Mouse (Mus musculus): ENCODE measurements around the gene Rab40c. TPM values are rescaled to one million over a fixed set of nuclear protein-coding genes. Genes with fewer than 3 reads are reported as not detected.

Rab40c gene
- total RNA-seq (2014; rRNA removed): 30.9 and 31.4 TPM in 2 replicates
- polyA plus RNA-seq (2015; fragmentation: Nextera tagmentation; extraction: Ambion mirVana): 40.3 and 46.1 TPM in 2 replicates

- H3K4me3 ChIP-seq (ENCODE audit: low read depth, low read length): peak within 1 kb of the TSS; percentile 88
- H3K9ac ChIP-seq: peak within 1 kb of the TSS; percentile 81
- peaks cover 18% of the 10 kb centered on the region; the same call in 1 of the 2 replicates for H3K4me1 ChIP-seq (ENCODE audit: insufficient read depth)
- DNase-seq (peak; percentile 43), ATAC-seq (peak; percentile 82)
- H3K27me3 ChIP-seq (ENCODE audit: insufficient read depth, low read length): no peaks in the 10 kb centered on the region
- 0 out of 2 replicates have a peak, but pooled peaks have one; percentile 1 for TF ChIP-seq CTCF (IDR thresholded peaks at IDR 0.05; ENCODE audit: low read depth)
- peak within 1 kb of the TSS; percentile 81 for H3K4me2 ChIP-seq (ENCODE audit: low read depth)
- 0 out of 2 replicates have a peak, but pooled peaks cover 3% of the 10 kb centered on the region for H3K36me3 ChIP-seq (ENCODE audit: insufficient read depth)
- peak within 1 kb of the TSS; percentile 92 for H3K27ac ChIP-seq (ENCODE audit: low read depth, low read length)
- WGBS: 3% methylated on average over 53 of the region's 78 CpGs
- no peaks in the 10 kb centered on the region for H3K9me3 ChIP-seq (ENCODE audit: low read length)
Measured at GRCm38 (mm10) chr17:25919144-25919785, at the start of gene Rab40c. Rab40c (minus strand) TSS chr17:25919727.

GRCm38 (mm10) chr17:25968176-25968575 is 48.6 kb upstream of the Rab40c start:
- H3K9ac ChIP-seq: no peak overlapping the region
- H3K9me3 ChIP-seq (ENCODE audit: low read length): no peaks in the 10 kb centered on the region
- H3K4me1 ChIP-seq (ENCODE audit: insufficient read depth): no peaks in the 10 kb centered on the region
- H3K27ac ChIP-seq (ENCODE audit: low read depth, low read length): no peak overlapping the region
- H3K4me2 ChIP-seq (ENCODE audit: low read depth): no peak overlapping the region
- H3K4me3 ChIP-seq (ENCODE audit: low read depth, low read length): no peak overlapping the region
- DNase-seq (no peak), ATAC-seq (no peak)
- WGBS: 86% methylated on average over 1 of the region's 1 CpGs
- peaks cover 13% of the 10 kb centered on the region for H3K36me3 ChIP-seq (ENCODE audit: insufficient read depth)
- H3K27me3 ChIP-seq (ENCODE audit: insufficient read depth, low read length): no peaks in the 10 kb centered on the region
- no peak for TF ChIP-seq CTCF (IDR thresholded peaks at IDR 0.05; ENCODE audit: low read depth)

GRCm38 (mm10) chr17:25967652-25968051 is 48.1 kb upstream of the Rab40c start:
- no peak for DNase-seq
- Histone ChIP-seq H3K27ac (ENCODE audit: low read depth, low read length) (no peak overlapping the region), H3K4me1 (ENCODE audit: insufficient read depth) (no peaks in the 10 kb centered on the region), H3K27me3 (ENCODE audit: insufficient read depth, low read length) (no peaks in the 10 kb centered on the region), H3K4me2 (ENCODE audit: low read depth) (no peak overlapping the region), H3K36me3 (ENCODE audit: insufficient read depth) (peaks cover 18% of the 10 kb centered on the region), H3K4me3 (ENCODE audit: low read depth, low read length) (no peak overlapping the region), H3K9me3 (ENCODE audit: low read length) (no peaks in the 10 kb centered on the region), H3K9ac (no peak overlapping the region)
- no peak for TF ChIP-seq CTCF (IDR thresholded peaks at IDR 0.05; ENCODE audit: low read depth)
- WGBS: 54% methylated on average over 3 of the region's 3 CpGs
- no peak for ATAC-seq

GRCm38 (mm10) chr17:25964271-25964670 is 44.7 kb upstream of the Rab40c start:
- Histone ChIP-seq H3K4me1 (ENCODE audit: insufficient read depth) (no peaks in the 10 kb centered on the region), H3K27ac (ENCODE audit: low read depth, low read length) (no peak overlapping the region), H3K9ac (no peak overlapping the region), H3K36me3 (ENCODE audit: insufficient read depth) (peaks cover 29% of the 10 kb centered on the region), H3K4me2 (ENCODE audit: low read depth) (no peak overlapping the region), H3K4me3 (ENCODE audit: low read depth, low read length) (no peak overlapping the region), H3K9me3 (ENCODE audit: low read length) (no peaks in the 10 kb centered on the region), H3K27me3 (ENCODE audit: insufficient read depth, low read length) (no peaks in the 10 kb centered on the region)
- ATAC-seq: no peak
- WGBS: 86% methylated on average over 7 of the region's 7 CpGs
- TF ChIP-seq CTCF (IDR thresholded peaks at IDR 0.05; ENCODE audit: low read depth): no peak
- DNase-seq: no peak

GRCm38 (mm10) chr17:25962413-25962905 is 42.9 kb upstream of the Rab40c start:
- no peak for TF ChIP-seq CTCF (IDR thresholded peaks at IDR 0.05; ENCODE audit: low read depth)
- no peaks in the 10 kb centered on the region for H3K27me3 ChIP-seq (ENCODE audit: insufficient read depth, low read length)
- H3K4me1 ChIP-seq (ENCODE audit: insufficient read depth): no peaks in the 10 kb centered on the region
- H3K9ac ChIP-seq: no peak overlapping the region
- H3K36me3 ChIP-seq (ENCODE audit: insufficient read depth): peaks cover 36% of the 10 kb centered on the region
- ATAC-seq (no peak), DNase-seq (no peak)
- no peaks in the 10 kb centered on the region for H3K9me3 ChIP-seq (ENCODE audit: low read length)
- H3K4me2 ChIP-seq (ENCODE audit: low read depth): no peak overlapping the region
- no peak overlapping the region for H3K27ac ChIP-seq (ENCODE audit: low read depth, low read length)
- WGBS: 94% methylated on average over 7 of the region's 7 CpGs
- H3K4me3 ChIP-seq (ENCODE audit: low read depth, low read length): no peak overlapping the region

- H3K9ac ChIP-seq: no peak overlapping the region
- TF ChIP-seq CTCF (IDR thresholded peaks at IDR 0.05; ENCODE audit: low read depth): no peak
- peaks cover 36% of the 10 kb centered on the region for H3K36me3 ChIP-seq (ENCODE audit: insufficient read depth)
- H3K4me1 ChIP-seq (ENCODE audit: insufficient read depth): no peaks in the 10 kb centered on the region
- H3K9me3 ChIP-seq (ENCODE audit: low read length): no peaks in the 10 kb centered on the region
- no peak overlapping the region for H3K4me3 ChIP-seq (ENCODE audit: low read depth, low read length)
- 96% methylated on average over 5 of the region's 5 CpGs for WGBS
- ATAC-seq (no peak), DNase-seq (no peak)
- no peaks in the 10 kb centered on the region for H3K27me3 ChIP-seq (ENCODE audit: insufficient read depth, low read length)
- H3K27ac ChIP-seq (ENCODE audit: low read depth, low read length): no peak overlapping the region
- no peak overlapping the region for H3K4me2 ChIP-seq (ENCODE audit: low read depth)
Measured at GRCm38 (mm10) chr17:25961566-25961965, 42.0 kb upstream of the Rab40c start.

- Histone ChIP-seq H3K4me3 (ENCODE audit: low read depth, low read length) (no peak overlapping the region), H3K4me2 (ENCODE audit: low read depth) (no peak overlapping the region), H3K36me3 (ENCODE audit: insufficient read depth) (peaks cover 36% of the 10 kb centered on the region), H3K4me1 (ENCODE audit: insufficient read depth) (no peaks in the 10 kb centered on the region), H3K27me3 (ENCODE audit: insufficient read depth, low read length) (no peaks in the 10 kb centered on the region), H3K9me3 (ENCODE audit: low read length) (no peaks in the 10 kb centered on the region), H3K27ac (ENCODE audit: low read depth, low read length) (no peak overlapping the region), H3K9ac (no peak overlapping the region)
- WGBS: 92% methylated on average over 23 of the region's 23 CpGs
- no peak for TF ChIP-seq CTCF (IDR thresholded peaks at IDR 0.05; ENCODE audit: low read depth)
- ATAC-seq: no peak
- no peak for DNase-seq
Measured at GRCm38 (mm10) chr17:25959630-25960467, 40.3 kb upstream of the Rab40c start.

Measured in forebrain, postnatal 0 days (tissue).